Mouse (Mus musculus) heart, adult 18-20 months (tissue): ENCODE results near the gene Drd2. TPM values are rescaled to one million over a fixed set of nuclear protein-coding genes. Genes with fewer than 3 reads are reported as not detected.

Experiments
- DNase-seq, 2 experiments: peaks; one replicate each; pipeline ENCODE4 v3.0.0; 2021 to 2022; ENCODE audit warnings: mixed read lengths in 1 of 2
- long read RNA-seq, 2 experiments: library from polyadenylated mRNA; stranded (forward); transcript quantifications; one replicate each; pipeline ENCODE4 v2.0.0; 2021
- total RNA-seq, 2 experiments: library from RNA; stranded (reverse); gene quantifications; 2 replicates each; pipeline ENCODE4 v1.2.3; 2021

The Drd2 gene
- under 1 TPM; 0.75 to 0.94 TPM for total RNA-seq
- long read RNA-seq, experiment 1, result 0 reads
- long read RNA-seq, experiment 2, partial matches to known transcripts, result 0 of 1 reads
- long read RNA-seq, experiment 2, other reads (novel, unspliced or antisense), result 0 of 1 reads

DNA sequence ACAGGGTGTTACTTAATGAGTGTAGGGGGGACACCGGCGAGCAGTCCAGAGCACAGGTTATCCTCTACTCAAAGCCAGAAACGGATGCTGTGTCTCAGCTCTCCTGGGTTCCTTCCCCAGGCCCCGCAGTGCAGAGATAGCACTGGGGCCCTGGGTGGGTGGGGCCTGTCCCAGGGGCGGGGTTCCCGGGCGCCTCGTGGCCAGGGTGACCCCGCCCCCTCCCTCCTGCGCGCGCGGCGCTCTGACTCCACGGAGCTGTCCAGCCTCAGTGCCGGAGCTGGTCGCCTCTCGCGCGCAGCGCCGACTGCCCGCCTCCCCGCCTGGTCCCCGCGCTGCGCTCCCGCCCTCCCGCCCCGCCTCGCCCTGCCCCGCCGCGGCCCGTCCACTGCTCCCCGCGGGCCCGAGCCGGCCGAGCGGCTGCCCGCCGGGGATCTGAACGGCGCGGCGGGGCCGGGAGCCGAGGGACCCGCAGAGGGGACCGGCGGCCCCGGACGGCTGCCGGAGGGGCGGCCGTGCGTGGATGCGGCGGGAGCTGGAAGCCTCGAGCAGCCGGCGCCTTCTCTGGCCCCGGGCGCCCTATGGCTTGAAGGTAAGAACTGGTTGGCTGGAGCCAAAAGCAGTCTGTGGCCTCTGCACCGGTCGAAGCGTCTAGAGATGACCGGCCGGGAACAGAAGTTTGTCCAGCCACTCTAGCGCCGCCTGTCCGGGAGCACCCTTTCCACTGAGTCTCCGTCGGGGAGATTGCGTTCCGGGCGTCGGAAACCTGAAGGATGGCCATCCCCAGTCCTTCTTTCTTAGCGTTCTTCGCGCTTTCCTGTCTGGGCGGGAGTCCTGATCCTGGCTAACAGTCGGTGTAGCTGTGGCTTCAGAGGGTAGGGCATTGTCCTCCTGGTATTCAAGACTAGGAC, at the start of gene Drd2:
Drd2 (plus strand) TSS at position 492 of the 908 bp plus-strand sequence.
- peak in 1 of 2 experiments; percentile 4 for DNase-seq

- DNase-seq, result no peak
Measured at GRCm38 (mm10) chr9:49295101-49295500, 45.3 kb upstream of the Drd2 start.

DNA sequence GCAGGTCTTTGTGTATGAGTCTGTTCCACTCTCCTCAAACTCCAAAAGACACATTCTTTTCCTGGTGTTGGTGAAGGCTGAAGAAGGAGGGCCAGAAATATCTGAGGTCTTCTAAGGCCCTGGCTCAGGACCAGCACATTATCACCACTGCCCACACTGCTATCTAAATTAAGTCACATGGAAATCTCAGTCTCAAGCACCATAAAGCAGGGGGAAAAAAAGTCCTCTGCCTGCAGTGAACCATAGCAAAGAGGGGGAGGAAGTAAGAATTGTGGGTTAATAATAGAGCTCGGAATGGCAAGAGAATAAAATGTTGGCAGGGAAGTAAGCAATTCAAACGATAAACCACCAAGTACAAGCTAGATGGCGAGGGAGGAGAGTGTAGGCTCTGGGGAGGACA, 32.9 kb upstream of the Drd2 start:
- DNase-seq, result peak; percentile 24 to 34

GRCm38 (mm10) chr9:49310821-49311220, 29.6 kb upstream of the Drd2 start:
- no peak for DNase-seq

GRCm38 (mm10) chr9:49318638-49319037, 21.8 kb upstream of the Drd2 start:
- no peak for DNase-seq

- DNase-seq, result peak in 1 of 2 experiments; percentile 46
Measured at GRCm38 (mm10) chr9:49341044-49341365, 578 bp downstream of the Drd2 start.

DNA sequence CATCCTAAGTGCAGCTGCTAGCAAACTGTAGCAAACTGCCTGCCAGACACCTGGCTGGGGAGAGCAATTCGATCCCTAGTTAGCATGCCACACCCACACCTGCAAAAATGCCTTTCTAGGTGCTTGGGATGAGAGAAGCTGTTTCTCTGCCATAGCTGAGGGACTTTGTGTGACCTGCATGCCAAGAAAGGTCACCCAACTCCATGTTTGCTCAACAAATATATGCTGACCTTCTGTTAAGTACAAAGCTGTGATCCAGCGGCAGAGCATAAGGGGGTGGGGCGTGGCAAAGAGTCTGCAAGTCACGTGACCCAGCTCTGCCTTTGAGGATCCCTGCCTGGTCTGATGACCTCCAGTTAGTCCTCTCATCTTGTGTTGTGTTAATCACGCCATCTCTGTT, 25.3 kb downstream of the Drd2 start:
- DNase-seq, result no peak

GRCm38 (mm10) chr9:49373946-49374345, 33.5 kb downstream of the Drd2 start:
- DNase-seq, result no peak

GRCm38 (mm10) chr9:49379962-49380361, 39.5 kb downstream of the Drd2 start:
- peak; percentile 9 to 33 for DNase-seq

DNA sequence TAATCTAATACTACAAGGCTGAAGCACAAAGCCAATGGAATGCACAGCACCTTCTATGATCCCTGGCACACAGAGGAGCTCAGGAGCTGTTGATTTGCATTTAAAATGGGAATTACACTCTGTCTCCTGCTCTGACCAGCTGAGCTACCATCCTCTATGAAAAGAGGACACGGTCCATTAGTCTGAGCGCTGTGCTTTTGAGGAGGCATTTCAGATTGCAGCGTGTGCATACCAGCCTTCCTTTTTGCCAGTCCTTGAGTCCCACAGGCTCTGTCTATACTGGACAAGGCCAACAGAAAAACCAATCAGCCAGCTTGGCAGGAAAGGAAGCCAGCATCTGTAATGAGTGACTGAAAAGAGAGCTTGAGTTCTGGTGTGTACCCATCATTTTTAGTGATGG, 43.6 kb downstream of the Drd2 start:
- DNase-seq, result no peak

- no peak for DNase-seq
Measured at GRCm38 (mm10) chr9:49384855-49385254, 44.4 kb downstream of the Drd2 start.

GRCm38 (mm10) chr9:49385301-49385700, 44.9 kb downstream of the Drd2 start:
- DNase-seq, result peak; percentile 17 to 49

- peak in 1 of 2 experiments; percentile 28 for DNase-seq
Measured at GRCm38 (mm10) chr9:49386119-49386518, 45.7 kb downstream of the Drd2 start.

GRCm38 (mm10) chr9:49392242-49392641, 51.8 kb downstream of the Drd2 start:
- DNase-seq, result no peak

- no peak for DNase-seq
Measured at GRCm38 (mm10) chr9:49396006-49396405, 55.6 kb downstream of the Drd2 start.

DNA sequence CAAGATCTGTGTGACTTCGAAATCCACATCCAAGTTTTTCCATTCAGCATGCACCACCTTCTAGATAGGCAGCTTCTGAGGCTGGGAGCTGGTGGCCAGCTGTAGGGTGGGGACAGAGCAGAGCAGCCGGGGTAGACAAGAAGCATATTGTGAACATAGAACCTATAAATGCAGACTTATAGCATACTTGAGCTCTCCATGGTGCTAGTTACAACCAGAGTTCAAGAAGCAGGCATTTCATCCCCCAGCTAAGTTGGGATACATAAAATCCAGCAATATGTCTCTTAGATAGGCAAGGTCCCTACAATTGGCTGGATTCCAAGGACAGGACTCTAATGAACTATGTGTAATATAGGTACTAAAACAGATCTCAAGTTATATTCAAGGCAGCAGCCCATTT, 63.3 kb downstream of the Drd2 start:
- no peak for DNase-seq

GRCm38 (mm10) chr9:49407028-49407427, 66.6 kb downstream of the Drd2 start:
- DNase-seq, result no peak

GRCm38 (mm10) chr9:49410621-49411020, 70.2 kb downstream of the Drd2 start:
- DNase-seq, result no peak

- DNase-seq, result no peak
Measured at GRCm38 (mm10) chr9:49423866-49424265, 83.4 kb downstream of the Drd2 start.

DNA sequence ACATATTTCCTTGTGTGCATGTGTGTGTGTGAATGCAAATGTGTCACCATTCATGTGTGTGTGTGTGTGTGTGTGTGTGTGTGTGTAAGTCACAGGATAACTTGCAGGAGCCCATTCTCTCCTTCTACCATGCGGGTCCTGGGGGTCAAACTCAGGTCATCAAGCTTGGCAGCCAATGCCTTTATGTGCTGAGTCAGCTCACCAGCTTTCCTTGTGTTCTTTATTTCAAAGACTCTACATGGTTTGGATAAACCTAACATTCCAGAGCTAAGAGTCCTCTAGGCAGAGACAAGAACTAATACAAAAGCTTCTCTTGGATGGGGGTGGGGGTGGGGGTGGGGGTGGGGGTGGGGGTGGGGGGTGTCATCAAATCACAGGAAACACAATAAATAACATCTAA, 85.2 kb downstream of the Drd2 start:
- DNase-seq, result no peak

DNA sequence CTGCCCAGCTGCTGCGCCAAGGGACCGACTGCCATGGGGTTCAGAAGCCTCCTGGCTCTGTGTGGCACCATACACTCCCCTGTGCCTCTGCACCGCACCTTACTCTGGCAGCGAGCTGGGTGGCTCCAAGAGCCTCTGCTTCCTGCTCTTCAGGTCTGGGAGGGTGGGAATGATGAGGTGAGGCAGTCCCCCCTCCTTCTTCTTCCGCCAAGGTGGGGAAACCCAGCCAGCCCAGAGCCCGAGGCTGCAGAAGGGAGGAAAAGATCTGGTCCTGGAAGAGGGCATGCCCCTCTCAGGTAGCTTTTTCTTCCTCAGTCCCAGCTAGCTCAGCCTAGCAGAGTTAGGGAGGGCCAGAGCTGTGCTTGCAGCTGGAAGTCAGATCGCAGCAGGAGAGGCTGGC, 86.5 kb downstream of the Drd2 start, which contains the start of gene Ankk1:
Ankk1 (minus strand) TSS at position 101 of the 400 bp plus-strand sequence.
- no peak for DNase-seq

DNA sequence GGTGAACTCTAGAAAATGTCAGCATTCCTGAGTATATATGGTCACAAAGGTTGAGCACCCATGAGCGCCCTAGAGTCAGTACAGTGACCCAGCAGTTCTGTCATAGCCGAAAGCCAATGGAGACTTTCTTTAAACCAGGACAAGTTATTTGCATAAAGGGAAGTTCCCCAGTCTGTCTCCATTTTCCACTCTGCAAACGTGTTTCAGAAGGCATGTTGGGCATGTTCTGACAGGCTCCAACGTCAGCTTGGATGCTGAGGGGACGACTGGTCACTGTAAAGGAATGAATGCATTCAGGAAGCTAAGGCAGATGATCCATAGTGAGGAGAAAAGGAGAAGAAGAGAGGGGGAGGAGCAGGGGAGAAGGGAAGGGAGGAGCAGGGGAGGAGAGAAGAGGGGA, 87.1 kb downstream of the Drd2 start:
- no peak for DNase-seq

- DNase-seq, result no peak
Measured at GRCm38 (mm10) chr9:49442621-49443020, 102.2 kb downstream of the Drd2 start.

DNA sequence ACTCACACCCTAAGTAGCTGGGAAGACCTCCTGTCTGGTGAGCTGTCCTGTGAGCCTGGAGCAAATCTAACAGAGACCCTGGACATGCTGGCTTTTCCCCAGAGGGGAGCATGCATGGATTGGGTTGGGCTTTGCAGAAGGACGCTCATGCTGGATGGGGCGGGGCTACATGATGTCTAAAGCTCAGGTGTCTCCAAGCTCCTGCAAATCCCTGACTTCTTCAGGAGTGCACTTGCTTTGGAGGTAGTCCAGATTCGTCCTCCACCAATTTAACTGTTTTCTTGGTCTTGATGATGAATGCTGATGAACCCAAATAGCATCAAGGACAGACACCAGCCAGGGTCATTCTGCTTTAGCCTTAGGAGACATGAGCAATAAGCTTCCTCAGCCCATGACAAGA, 110.1 kb downstream of the Drd2 start:
- no peak for DNase-seq
